Mouse (Mus musculus) CH12.LX (cell line): ENCODE measurements at regions not wholly inside any gene's neighbourhood (a gene's known extent, or its start where the extent isn't known, plus 50 kb on each side); places are given as distances from the start of the nearest gene placed in this dataset.

ENCODE experiments used
- CHD1 ChIP-seq: IDR thresholded peaks from 2 replicates; pipeline ENCODE4 v1.6.1; 2012; ENCODE audit warnings: low read depth, low read length, improper control_type of control experiment, inconsistent platforms
- CTCF ChIP-seq, 2 experiments: IDR thresholded peaks in 1 of 2; conservative IDR thresholded peaks in 1 of 2; 2 replicates each; pipeline ENCODE4 v1.5.1; 2011 to 2012; ENCODE audit warnings: low read depth in 2 of 2, low read length in 2 of 2, improper control_type of control experiment in 1 of 2, inconsistent platforms in 1 of 2, mild to moderate bottlenecking in 1 of 2, moderate library complexity in 1 of 2
- ELF1 ChIP-seq: IDR thresholded peaks from 2 replicates; pipeline ENCODE4 v1.6.1; 2014; ENCODE audit warnings: low read depth, mild to moderate bottlenecking, inconsistent platforms, low read length, improper control_type of control experiment
- EP300 ChIP-seq: IDR thresholded peaks from 2 replicates; pipeline ENCODE4 v1.6.1; 2011; ENCODE audit warnings: low read length, improper control_type of control experiment
- MAX ChIP-seq: IDR thresholded peaks from 2 replicates; pipeline ENCODE4 v1.6.1; 2011; ENCODE audit warnings: low read length, improper control_type of control experiment
- POLR2A ChIP-seq: IDR thresholded peaks from 2 replicates; pipeline ENCODE4 v1.6.1; 2011; ENCODE audit warnings: low read depth, mild to moderate bottlenecking, improper control_type of control experiment, low read length
- ZKSCAN1 ChIP-seq: IDR thresholded peaks from 2 replicates; pipeline ENCODE4 v1.6.1; 2012; ENCODE audit warnings: low read depth, inconsistent platforms, low read length, improper control_type of control experiment, borderline replicate concordance

- TF ChIP-seq EP300 (no peak), MAX (no peak), POLR2A (no peak), ELF1 (no peak), CTCF (conservative IDR thresholded peaks at IDR 0.05 in 1 of 2, IDR thresholded peaks at IDR 0.05 in 1 of 2; ENCODE audit: low read depth in 2 of 2, low read length in 2 of 2) (no peak), CHD1 (no peak), ZKSCAN1 (no peak)
These were observed 67.4 kb upstream of the Slit3 start for GRCm38 (mm10) chr11:35053613-35053950.
